Mouse (Mus musculus): Measurements from ENCODE around the gene 1190005I06Rik. TPM values are rescaled to one million over a fixed set of nuclear protein-coding genes. Genes with fewer than 3 reads are reported as not detected.

Gene 1190005I06Rik
- total RNA-seq, 2 experiments from 2014 or later: 5.4 to 7.5 TPM

GRCm38 (mm10) chr8:120622161-120622560, 25.3 kb downstream of the 1190005I06Rik start:
- no peak for DNase-seq (ENCODE audit: low spot score in 2 of 2)

DNA sequence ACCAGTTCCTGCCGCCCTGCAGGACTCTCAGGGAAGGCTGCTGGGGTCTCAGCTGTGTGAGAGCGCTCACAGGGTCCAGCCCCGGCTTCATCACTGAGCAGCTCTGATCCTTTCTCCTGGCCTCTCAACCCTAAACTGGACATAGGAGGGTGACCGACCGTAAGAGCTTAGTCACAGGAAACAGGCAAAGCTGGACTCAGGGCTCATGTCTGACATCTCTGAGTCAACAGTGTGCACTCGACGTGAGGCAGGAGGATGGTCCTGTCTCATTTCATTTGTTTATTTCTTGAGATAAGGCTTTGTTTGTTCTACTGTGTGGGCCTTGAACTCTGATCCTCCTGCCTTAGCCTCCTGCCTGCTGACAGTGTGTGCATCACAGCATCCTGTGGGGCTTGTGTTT, 27.0 kb downstream of the 1190005I06Rik start:
- DNase-seq (ENCODE audit: low spot score in 2 of 2): no peak

- no peak for DNase-seq (ENCODE audit: low spot score in 2 of 2)
Measured at GRCm38 (mm10) chr8:120619235-120620180, 27.9 kb downstream of the 1190005I06Rik start.

DNA sequence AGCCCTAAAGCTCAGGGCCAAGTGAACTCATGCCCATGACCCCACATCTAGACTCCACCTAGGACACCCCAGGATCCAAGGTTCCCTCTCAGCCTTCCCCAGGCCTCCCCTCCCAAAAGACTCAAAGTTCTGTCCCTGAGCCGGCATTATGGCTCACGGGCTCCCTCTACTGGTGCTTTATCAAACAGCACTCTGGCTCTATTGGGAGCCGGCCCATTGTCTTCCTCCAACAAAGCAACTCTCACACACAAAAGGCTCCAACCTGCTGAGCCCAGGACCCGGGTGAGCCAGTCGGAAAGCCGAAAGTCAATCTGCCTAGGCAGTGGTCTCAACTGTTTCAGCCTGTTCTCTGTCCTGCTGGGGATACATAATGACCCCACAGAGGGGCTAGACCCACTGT, 29.3 kb downstream of the 1190005I06Rik start:
- peak; percentile 46 to 54 for DNase-seq (ENCODE audit: low spot score in 2 of 2)

DNA sequence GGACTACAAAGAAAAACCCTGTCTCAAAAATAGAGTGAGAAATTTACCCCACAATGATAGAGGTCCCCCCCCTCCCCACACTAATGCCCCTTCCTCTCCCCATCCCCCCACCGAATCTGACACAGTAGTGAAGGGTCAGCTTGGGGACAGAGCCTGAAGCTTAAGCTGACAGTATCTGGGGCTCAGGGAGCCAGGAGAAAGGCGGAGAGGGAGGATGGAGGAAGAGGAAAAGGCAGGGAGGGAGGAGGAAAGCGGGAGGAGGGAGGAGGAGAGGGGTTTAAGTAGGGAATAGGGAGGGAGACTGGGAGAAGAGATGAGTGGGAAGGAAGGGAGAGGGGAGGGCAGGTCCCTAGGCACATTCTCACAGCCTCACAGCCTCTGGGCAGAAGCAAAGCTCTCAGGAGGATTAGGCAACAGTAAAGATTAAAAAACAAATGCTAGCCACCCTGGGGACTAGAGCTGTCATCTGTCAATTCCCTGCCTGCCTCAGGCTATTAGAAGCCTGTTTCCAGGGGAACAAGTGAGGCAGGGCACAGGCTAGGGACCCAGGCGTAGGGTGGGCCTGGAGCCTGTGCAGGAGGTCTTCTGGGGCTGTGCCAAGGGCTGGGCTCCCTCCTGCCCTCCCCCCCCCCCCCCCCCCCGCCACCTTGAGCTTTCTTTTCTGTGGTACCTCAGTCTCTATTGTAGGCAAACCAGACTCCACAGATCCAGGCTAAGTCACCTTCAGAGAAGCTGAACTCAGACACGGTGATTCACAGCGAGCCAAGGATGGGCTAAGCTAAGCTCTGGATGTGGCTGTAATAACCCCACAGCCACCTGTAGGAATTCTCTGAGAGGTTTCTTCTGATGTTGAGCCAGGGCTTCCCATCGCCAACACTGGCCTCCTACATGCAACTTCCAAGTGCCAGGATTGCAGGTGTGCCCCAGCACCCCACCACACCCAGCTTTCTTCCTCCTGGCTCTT, 30.5 kb downstream of the 1190005I06Rik start:
- no peak for DNase-seq (ENCODE audit: low spot score in 2 of 2)

DNA sequence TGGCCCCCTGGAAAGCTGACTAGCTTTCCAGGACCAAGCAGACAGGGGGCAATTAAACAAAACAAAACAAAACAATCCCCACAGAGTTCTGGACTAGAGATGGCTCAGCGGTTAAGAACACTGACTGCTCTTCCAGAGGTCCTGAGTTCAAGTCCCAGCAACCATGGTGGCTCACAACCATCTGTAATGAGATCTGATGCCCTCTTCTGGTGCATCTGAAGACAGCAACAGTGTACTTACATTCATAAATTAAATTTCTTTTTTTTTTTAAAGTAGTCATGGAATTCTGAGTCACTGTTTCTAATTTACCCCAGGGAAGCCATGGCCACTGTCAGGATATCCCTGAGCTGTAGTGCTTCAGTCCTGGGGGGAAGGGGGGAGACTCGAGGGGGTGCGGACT, 32.9 kb downstream of the 1190005I06Rik start:
- DNase-seq (ENCODE audit: low spot score in 2 of 2): no peak

- DNase-seq (ENCODE audit: low spot score in 2 of 2): no peak
Measured at GRCm38 (mm10) chr8:120610824-120611223, 36.6 kb downstream of the 1190005I06Rik start.

- peak in 1 of 2 experiments; percentile 54 for DNase-seq (ENCODE audit: low spot score in 2 of 2)
Measured at GRCm38 (mm10) chr8:120607885-120608284, 39.5 kb downstream of the 1190005I06Rik start.

DNA sequence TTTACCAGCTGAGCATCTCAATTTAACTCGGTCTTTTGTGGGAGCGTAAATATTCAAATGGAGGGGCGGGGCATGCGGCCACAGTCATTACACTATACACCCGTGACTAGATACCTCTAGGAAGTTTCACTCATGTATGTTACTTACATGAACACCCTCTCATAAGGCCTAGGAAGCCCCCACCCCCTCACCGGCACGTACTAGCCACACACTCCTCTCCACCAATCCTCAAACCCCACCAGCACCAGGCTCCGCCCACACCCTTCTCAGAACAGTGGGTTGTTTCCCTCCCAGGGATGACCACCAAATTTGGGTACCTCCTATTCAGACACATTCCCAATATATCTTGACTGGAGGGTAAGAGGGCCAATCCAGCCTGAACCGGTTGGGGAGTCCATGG, 40.0 kb downstream of the 1190005I06Rik start:
- DNase-seq (ENCODE audit: low spot score in 2 of 2): no peak

DNA sequence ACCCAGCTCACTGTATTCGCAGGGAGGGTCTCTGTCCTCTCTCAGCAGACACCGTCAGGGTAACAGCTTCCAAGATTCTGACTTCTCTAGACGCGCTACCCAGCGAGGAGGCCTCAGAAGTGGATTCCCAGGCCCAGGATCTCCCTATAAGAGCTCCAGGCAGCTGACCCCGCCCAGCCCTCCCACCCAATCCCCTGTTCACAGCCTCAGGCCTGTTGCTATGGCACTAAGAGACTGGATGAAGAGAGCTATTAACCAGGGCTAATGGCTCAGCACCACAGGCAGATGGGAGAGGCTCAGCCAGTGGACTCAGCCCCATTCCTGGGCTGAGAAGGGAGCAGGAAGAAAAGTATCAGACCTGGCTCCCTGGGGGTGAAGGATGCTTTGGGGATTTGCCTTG, 44.8 kb downstream of the 1190005I06Rik start:
- no peak for DNase-seq (ENCODE audit: low spot score in 2 of 2)

GRCm38 (mm10) chr8:120599504-120599903, 47.9 kb downstream of the 1190005I06Rik start:
- DNase-seq (ENCODE audit: low spot score in 2 of 2): peak; percentile 56 to 74

GRCm38 (mm10) chr8:120598579-120598978, 48.9 kb downstream of the 1190005I06Rik start:
- DNase-seq (ENCODE audit: low spot score in 2 of 2): no peak

DNA sequence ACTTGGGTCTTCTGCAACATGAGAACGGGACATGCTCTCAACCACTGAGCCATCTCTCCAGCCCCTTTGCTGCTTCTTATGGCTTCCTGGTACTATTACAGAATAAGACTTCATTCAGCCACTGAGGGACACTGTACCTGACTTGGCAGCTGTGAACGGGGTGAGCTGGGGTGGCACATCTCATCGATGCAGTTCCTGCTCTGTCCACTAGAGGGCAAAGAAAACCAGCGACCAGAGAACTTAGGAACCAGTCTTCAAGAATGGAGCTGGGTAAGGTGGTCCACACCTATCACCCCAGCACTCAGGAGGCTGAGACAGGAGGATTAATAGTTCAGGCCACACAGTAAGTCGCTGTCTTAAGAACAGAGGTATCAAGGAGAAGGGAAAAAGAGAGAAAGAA, 51.5 kb downstream of the 1190005I06Rik start:
- no peak for DNase-seq (ENCODE audit: low spot score in 2 of 2)

GRCm38 (mm10) chr8:120594571-120594970, 52.9 kb downstream of the 1190005I06Rik start:
- DNase-seq (ENCODE audit: low spot score in 2 of 2): no peak

GRCm38 (mm10) chr8:120591587-120592292, 55.7 kb downstream of the 1190005I06Rik start:
- no peak for DNase-seq (ENCODE audit: low spot score in 2 of 2)

- no peak for DNase-seq (ENCODE audit: low spot score in 2 of 2)
Measured at GRCm38 (mm10) chr8:120589921-120590320, 57.5 kb downstream of the 1190005I06Rik start.

DNA sequence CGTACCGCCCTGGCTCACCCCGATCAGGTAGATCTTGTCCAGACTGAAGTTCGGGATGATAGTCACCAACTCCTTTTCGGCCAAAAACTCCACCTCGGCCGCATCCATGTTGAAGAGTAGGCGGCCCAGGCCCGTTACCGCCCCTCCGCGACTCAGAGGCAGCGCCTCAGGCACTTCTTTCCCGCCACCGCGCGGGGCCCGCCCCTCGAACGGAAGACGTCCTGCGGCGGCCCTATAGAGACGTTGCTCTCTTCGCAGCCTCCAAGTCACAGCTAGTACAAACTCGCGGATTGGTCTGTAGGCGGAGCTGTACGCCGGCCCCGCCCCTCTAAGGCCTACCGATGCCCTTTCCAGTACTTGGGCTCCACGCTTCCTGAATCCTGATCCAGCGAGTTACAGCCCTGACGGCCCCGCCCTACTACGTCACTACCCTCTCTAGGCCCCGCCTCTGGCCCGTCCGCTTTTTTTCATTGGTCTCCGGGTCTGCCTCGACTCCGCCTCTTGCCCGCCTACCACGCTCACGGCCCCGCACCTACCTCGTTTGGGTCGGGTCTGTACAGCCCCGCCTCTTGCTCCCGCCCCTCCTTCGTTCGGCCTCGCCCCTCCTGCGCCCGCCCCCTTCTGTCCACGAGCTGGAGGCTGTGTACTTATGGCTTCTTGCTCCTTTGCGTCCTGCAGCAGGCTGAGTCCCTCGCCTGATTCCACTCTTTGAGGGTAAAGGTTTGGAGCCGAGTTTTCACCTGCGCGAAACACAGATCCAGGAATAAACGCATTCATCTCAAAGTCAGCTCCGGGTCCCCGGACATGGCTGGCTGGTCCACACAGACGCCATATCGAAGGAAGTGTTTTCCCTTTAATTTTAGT, 58.3 kb downstream of the 1190005I06Rik start, which contains the start of gene Gins2:
Gins2 (minus strand) TSS at position 397 of the 864 bp plus-strand sequence.
- peak; percentile 92 to 96 for DNase-seq (ENCODE audit: low spot score in 2 of 2)

DNA sequence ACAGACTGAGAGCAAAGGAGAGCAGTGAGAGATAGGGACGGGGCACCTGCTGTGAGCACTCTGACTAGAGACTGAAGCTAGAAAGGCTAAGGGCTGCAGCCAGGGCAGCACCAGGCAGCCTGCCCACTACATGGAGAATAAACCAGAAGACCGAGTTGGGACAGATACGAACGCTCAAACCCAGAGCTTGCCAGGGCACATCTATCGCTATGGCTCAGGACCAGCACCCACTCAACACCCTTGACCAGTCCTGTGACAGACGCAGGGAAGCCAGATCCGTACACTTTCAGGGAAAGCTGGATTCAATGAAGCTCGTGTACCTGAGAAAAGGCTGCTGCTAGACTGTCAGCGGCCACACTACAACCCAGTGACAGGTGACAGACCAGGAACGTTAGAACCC, 61.9 kb downstream of the 1190005I06Rik start:
- no peak for DNase-seq (ENCODE audit: low spot score in 2 of 2)

- DNase-seq (ENCODE audit: low spot score in 2 of 2): no peak
Measured at GRCm38 (mm10) chr8:120581811-120582210, 65.6 kb downstream of the 1190005I06Rik start.

- DNase-seq (ENCODE audit: low spot score in 2 of 2): no peak
Measured at GRCm38 (mm10) chr8:120581329-120581728, 66.1 kb downstream of the 1190005I06Rik start.
